ENCODE assay signal across 12 mouse cellular contexts in genomic region chr2:17702481-17703169, GRCm38 (mm10). TPM values are rescaled to one million over a fixed set of nuclear protein-coding genes. Genes with fewer than 3 reads are reported as not detected.
DNase-seq lines count a peak whose midpoint lies in the region; ATAC-seq and TF ChIP-seq lines count a peak whose summit lies in the region.
"Had no signal": no experiment of that assay in that cellular context is flagged by ENCODE, and none has a peak within 500 bp of the region (broad histone marks: within the 10 kb centered on the region; RNA-seq: fewer than 3 reads in every experiment).

No protein-coding gene starts in this region.

- whole genome bisulfite sequencing in forebrain, embryonic 10.5 days = 70% methylated on average over 7 of the region's 7 CpGs
- 62% methylated on average over 7 of the region's 7 CpGs for whole genome bisulfite sequencing in liver, embryonic 11.5 days

- no peak overlapping the region for H3K4me3 ChIP-seq in cortical plate, adult 2 months (ENCODE audit: insufficient read depth, low read length)
- no peak overlapping the region for H3K4me3 ChIP-seq in forebrain, embryonic 10.5 days
- H3K4me3 ChIP-seq in liver, embryonic 11.5 days (ENCODE audit: low read depth, low read length) = no peak overlapping the region
- H3K4me3 ChIP-seq: embryonic facial prominence, embryonic 13.5 days had no signal

- no peaks in the 10 kb centered on the region for H3K27me3 ChIP-seq in forebrain, embryonic 10.5 days (ENCODE audit: poor library complexity, severe bottlenecking)
- H3K27me3 ChIP-seq in liver, embryonic 11.5 days (replicated peaks; ENCODE audit: control insufficient read depth, insufficient read depth, low read length) = no peaks in the 10 kb centered on the region
- H3K27me3 ChIP-seq: embryonic facial prominence, embryonic 13.5 days had no signal

- H3K4me1 ChIP-seq in cortical plate, adult 2 months (ENCODE audit: control insufficient read depth, insufficient read depth, low read length) = peaks cover 13% of the 10 kb centered on the region
- peaks cover 58% of the 10 kb centered on the region for H3K4me1 ChIP-seq in forebrain, embryonic 10.5 days
- no peaks in the 10 kb centered on the region for H3K4me1 ChIP-seq in liver, embryonic 11.5 days (replicated peaks; ENCODE audit: control insufficient read depth, insufficient read depth, low read length)

- H3K27ac ChIP-seq in cortical plate, adult 2 months (ENCODE audit: insufficient read depth, low read length) = peak overlapping the region; percentile 69; the same call in 1 of the 2 replicates
- 0 out of 2 replicates have a peak overlapping the region, but pooled peaks have one; percentile 35 for H3K27ac ChIP-seq in forebrain, embryonic 10.5 days
- H3K27ac ChIP-seq in liver, embryonic 11.5 days (ENCODE audit: low read depth, low read length) = no peak overlapping the region
- H3K27ac ChIP-seq: embryonic facial prominence, embryonic 13.5 days had no signal

- no peak for ATAC-seq in liver, embryonic 11.5 days (replicated peaks; ENCODE audit: low FRiP score)

- no peak overlapping the region for H3K9ac ChIP-seq in liver, embryonic 11.5 days (ENCODE audit: low read depth, low read length)
- H3K9ac ChIP-seq: embryonic facial prominence, embryonic 13.5 days had no signal

- H3K4me2 ChIP-seq in liver, embryonic 11.5 days = no peak overlapping the region
- H3K4me2 ChIP-seq: embryonic facial prominence, embryonic 13.5 days had no signal

- no peak for TF ChIP-seq CTCF in cortical plate, adult 2 months (IDR thresholded peaks at IDR 0.05; ENCODE audit: extremely low read depth, insufficient read depth, low read length)

- no peaks in the 10 kb centered on the region for H3K36me3 ChIP-seq in forebrain, embryonic 10.5 days (replicated peaks)
- no peaks in the 10 kb centered on the region for H3K36me3 ChIP-seq in liver, embryonic 11.5 days (ENCODE audit: control insufficient read depth, insufficient read depth, low read length)
- H3K36me3 ChIP-seq: embryonic facial prominence, embryonic 13.5 days had no signal

- DNase-seq in forebrain, embryonic 10.5 days (ENCODE audit: extremely low spot score, low spot score) = peak; percentile 25
- peak; percentile 86 for DNase-seq in induced T-regulatory cell, adult 2 months (ENCODE audit: low read depth)
- peak; percentile 34 to 49 for DNase-seq in thymus, adult 18-20 months
- DNase-seq in heart, adult 11 months = no peak
- DNase-seq in liver, embryonic 11.5 days (ENCODE audit: low spot score) = no peak
- no peak for DNase-seq in heart, adult 18-20 months
- DNase-seq: gastrocnemius, postnatal 25 days; heart, postnatal 36 days; lung, adult 18-20 months; spleen, adult 18-20 months had no signal

- H3K9me3 ChIP-seq in forebrain, embryonic 10.5 days = no peaks in the 10 kb centered on the region
- no peaks in the 10 kb centered on the region for H3K9me3 ChIP-seq in liver, embryonic 11.5 days (ENCODE audit: control insufficient read depth, low read length)
- H3K9me3 ChIP-seq: embryonic facial prominence, embryonic 13.5 days had no signal

- no peak for TF ChIP-seq POLR2A in cortical plate, adult 2 months (IDR thresholded peaks at IDR 0.05; ENCODE audit: extremely low read depth, insufficient read depth, low read length)

RNA-seq across cellular contexts. Expression of gene Nebl, which starts 28.6 kb away (rescaled TPM):
- polyA plus RNA-seq in cortical plate, adult 2 months (2012; rRNA removed) = 36.6 and 46.7 TPM in 2 replicates
- polyA plus RNA-seq in forebrain, embryonic 10.5 days (2016; fragmentation: Nextera tagmentation; extraction: Ambion mirVana) = 3.6 and 5.1 TPM in 2 replicates
- 1.7 and 3.1 TPM in 2 replicates for polyA plus RNA-seq in liver, embryonic 11.5 days (2014; fragmentation: Nextera tagmentation; extraction: Ambion mirVana)
- total RNA-seq in heart, adult 18-20 months (2021) = 100 to 1,000 TPM; 335 to 343 TPM

Comparison
In these comparisons a context has a peak if more than half of its experiments do, and no peak if none do; other contexts are left out.
1. DNase-seq: peak in forebrain, embryonic 10.5 days (single experiment), induced T-regulatory cell, adult 2 months (single experiment) and thymus, adult 18-20 months (2 of 2); none in heart, adult 11 months (single experiment), liver, embryonic 11.5 days (single experiment) and heart, adult 18-20 months (0 of 2).